Mouse (Mus musculus) spleen, adult 2 months (tissue): ENCODE measurements around the gene Krtap3-3. TPM values are rescaled to one million over a fixed set of nuclear protein-coding genes. Genes with fewer than 3 reads are reported as not detected.

Experiments used
- DNase-seq, 2 experiments: peaks; one replicate each; pipeline versions ENCODE4 v3.0.0 to v3.0.0-alpha.2; 2012 to 2021; ENCODE audit warnings: low spot score in 2 of 2, low read depth in 1 of 2
- H3K27ac ChIP-seq: fragments of 200-500 bp; 2 replicates; pipeline ENCODE4 v1.5.1; 2012; ENCODE audit warnings: low read length, inconsistent platforms; ENCODE audit not compliant: insufficient read depth
- H3K27me3 ChIP-seq: fragments of 200-500 bp; 2 replicates; pipeline ENCODE4 v1.6.1; 2012; ENCODE audit warnings: mild to moderate bottlenecking, moderate library complexity, low read length, inconsistent platforms; ENCODE audit not compliant: control insufficient read depth, insufficient read depth
- H3K36me3 ChIP-seq: fragments of 200-500 bp; 2 replicates; pipeline ENCODE4 v1.6.1; 2012; ENCODE audit warnings: mild to moderate bottlenecking, low read length, inconsistent platforms; ENCODE audit not compliant: control insufficient read depth, insufficient read depth
- H3K4me1 ChIP-seq: fragments of 200-500 bp; 2 replicates; pipeline ENCODE4 v1.6.1; 2011; ENCODE audit warnings: inconsistent platforms; ENCODE audit not compliant: control insufficient read depth, insufficient read depth, insufficient read length
- H3K4me3 ChIP-seq: fragments of 200-500 bp; 2 replicates; pipeline ENCODE4 v1.5.1; 2011; ENCODE audit warnings: mild to moderate bottlenecking, inconsistent platforms; ENCODE audit not compliant: insufficient read depth, insufficient read length; ENCODE audit errors: extremely low read depth
- CTCF ChIP-seq: fragments of 200-500 bp; IDR thresholded peaks from 2 replicates; pipeline ENCODE4 v1.5.1; 2011; ENCODE audit warnings: mild to moderate bottlenecking, inconsistent platforms; ENCODE audit not compliant: insufficient read depth, insufficient read length, insufficient replicate concordance; ENCODE audit errors: extremely low read depth
- POLR2A ChIP-seq: fragments of 200-500 bp; IDR thresholded peaks from 2 replicates; pipeline ENCODE4 v1.6.1; 2011; ENCODE audit warnings: low read depth, low read length, inconsistent platforms
- WGBS: fragments of 180-500 bp; shearing (Covaris S2); methylation state at CpG from one replicate; pipeline ENCODE4 v1.1.7; 2018; 5-methylcytosine and 5-hydroxymethylcytosine counted together
- polyA plus RNA-seq: library from polyadenylated mRNA; depleted of rRNA; stranded (reverse); fragments of >200 nt; gene quantifications from 2 replicates; pipeline ENCODE4 v1.2.3, GENCODE M21; 2012

The Krtap3-3 gene
- polyA plus RNA-seq, 1 experiment = not detected

GRCm38 (mm10) chr11:99580636-99581035 lies 30.0 kb upstream of the Krtap3-3 start, which contains the start of gene Krtap1-5:
Gene Krtap1-5 (minus strand): TSS chr11:99581016.
- no peak for DNase-seq
- Histone ChIP-seq H3K27me3 (no peaks in the 10 kb centered on the region), H3K4me3 (no peak within 1 kb of the TSS), H3K27ac (no peak within 1 kb of the TSS), H3K36me3 (no peaks in the 10 kb centered on the region), H3K4me1 (no peaks in the 10 kb centered on the region)
- WGBS = 80% methylated on average over 6 of the region's 6 CpGs
- TF ChIP-seq CTCF (no peak), POLR2A (no peak)

GRCm38 (mm10) chr11:99574106-99574505 lies 23.4 kb upstream of the Krtap3-3 start:
- Histone ChIP-seq H3K27ac (no peak overlapping the region), H3K36me3 (no peaks in the 10 kb centered on the region), H3K4me1 (no peaks in the 10 kb centered on the region; the same call in 1 of the 2 replicates), H3K4me3 (no peak overlapping the region), H3K27me3 (no peaks in the 10 kb centered on the region)
- peak in 1 of 2 experiments; percentile 27 for DNase-seq
- 2% methylated on average over 7 of the region's 7 CpGs for WGBS
- TF ChIP-seq CTCF = peak; percentile 53; the same call in 1 of the 2 replicates
- no peak for TF ChIP-seq POLR2A

GRCm38 (mm10) chr11:99573164-99573563 lies 22.5 kb upstream of the Krtap3-3 start:
- DNase-seq = no peak
- 73% methylated on average over 4 of the region's 4 CpGs for WGBS
- H3K27me3 ChIP-seq = no peaks in the 10 kb centered on the region
- H3K36me3 ChIP-seq = no peaks in the 10 kb centered on the region
- H3K27ac ChIP-seq = no peak overlapping the region
- H3K4me3 ChIP-seq = no peak overlapping the region
- H3K4me1 ChIP-seq = no peaks in the 10 kb centered on the region; the same call in 1 of the 2 replicates
- TF ChIP-seq CTCF (no peak), POLR2A (no peak)

DNA sequence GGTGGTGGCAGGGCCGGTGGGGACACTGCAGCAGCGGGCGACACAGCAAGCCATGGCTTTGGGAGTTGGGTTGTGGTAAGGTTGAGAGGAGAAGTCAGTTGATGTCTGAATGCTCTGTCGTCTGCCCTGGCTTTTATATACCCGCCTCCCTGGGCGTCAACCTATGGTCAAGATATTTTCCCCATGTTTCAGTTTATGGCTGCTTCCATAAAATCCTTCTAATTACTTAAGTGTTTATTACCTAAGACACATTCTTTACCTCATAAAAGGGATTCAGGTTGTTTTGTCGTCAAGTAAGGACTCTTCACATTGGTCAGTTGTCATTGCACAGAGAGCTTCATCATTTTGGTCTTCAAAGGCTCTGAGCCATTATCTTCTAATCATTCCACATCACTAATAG lies 15.9 kb upstream of the Krtap3-3 start, which contains the start of gene Krtap3-1:
TSS of gene Krtap3-1 (minus strand) at position 101 of the 400 bp plus-strand sequence.
- H3K27me3 ChIP-seq = no peaks in the 10 kb centered on the region
- no peak within 1 kb of the TSS for H3K4me3 ChIP-seq
- no peaks in the 10 kb centered on the region for H3K36me3 ChIP-seq
- TF ChIP-seq CTCF = no peak
- TF ChIP-seq POLR2A = no peak
- DNase-seq = no peak
- H3K27ac ChIP-seq = no peak within 1 kb of the TSS
- H3K4me1 ChIP-seq = no peaks in the 10 kb centered on the region
- 90% methylated on average over 7 of the region's 7 CpGs for WGBS

GRCm38 (mm10) chr11:99562580-99562979 lies 11.9 kb upstream of the Krtap3-3 start:
- Histone ChIP-seq H3K27ac (no peak overlapping the region), H3K36me3 (no peaks in the 10 kb centered on the region), H3K4me1 (no peaks in the 10 kb centered on the region), H3K27me3 (no peaks in the 10 kb centered on the region), H3K4me3 (no peak overlapping the region)
- no peak for TF ChIP-seq POLR2A
- TF ChIP-seq CTCF = no peak
- WGBS = 81% methylated on average over 6 of the region's 6 CpGs
- no peak for DNase-seq

GRCm38 (mm10) chr11:99559366-99559765 lies 8.7 kb upstream of the Krtap3-3 start, which contains the start of gene Gm11939:
Gene Gm11939 (minus strand): TSS chr11:99559466.
- WGBS = 86% methylated on average over 9 of the region's 9 CpGs
- Histone ChIP-seq H3K27me3 (no peaks in the 10 kb centered on the region), H3K4me3 (no peak within 1 kb of the TSS), H3K4me1 (no peaks in the 10 kb centered on the region), H3K36me3 (no peaks in the 10 kb centered on the region), H3K27ac (no peak within 1 kb of the TSS)
- DNase-seq = no peak
- no peak for TF ChIP-seq POLR2A
- TF ChIP-seq CTCF = no peak

- no peak for DNase-seq
- no peak overlapping the region for H3K4me3 ChIP-seq
- no peaks in the 10 kb centered on the region for H3K36me3 ChIP-seq
- WGBS = 88% methylated on average over 3 of the region's 3 CpGs
- no peak for TF ChIP-seq CTCF
- no peak for TF ChIP-seq POLR2A
- no peaks in the 10 kb centered on the region for H3K4me1 ChIP-seq
- no peaks in the 10 kb centered on the region for H3K27me3 ChIP-seq
- H3K27ac ChIP-seq = no peak overlapping the region
Observed at GRCm38 (mm10) chr11:99557976-99558745, 7.5 kb upstream of the Krtap3-3 start.
